Mouse (Mus musculus): ENCODE results near the gene Gm33543. TPM values are rescaled to one million over a fixed set of nuclear protein-coding genes. Genes with fewer than 3 reads are reported as not detected.

Gm33543 gene
- polyA plus RNA-seq, 1 experiment from 2014 or later, result not detected

DNA sequence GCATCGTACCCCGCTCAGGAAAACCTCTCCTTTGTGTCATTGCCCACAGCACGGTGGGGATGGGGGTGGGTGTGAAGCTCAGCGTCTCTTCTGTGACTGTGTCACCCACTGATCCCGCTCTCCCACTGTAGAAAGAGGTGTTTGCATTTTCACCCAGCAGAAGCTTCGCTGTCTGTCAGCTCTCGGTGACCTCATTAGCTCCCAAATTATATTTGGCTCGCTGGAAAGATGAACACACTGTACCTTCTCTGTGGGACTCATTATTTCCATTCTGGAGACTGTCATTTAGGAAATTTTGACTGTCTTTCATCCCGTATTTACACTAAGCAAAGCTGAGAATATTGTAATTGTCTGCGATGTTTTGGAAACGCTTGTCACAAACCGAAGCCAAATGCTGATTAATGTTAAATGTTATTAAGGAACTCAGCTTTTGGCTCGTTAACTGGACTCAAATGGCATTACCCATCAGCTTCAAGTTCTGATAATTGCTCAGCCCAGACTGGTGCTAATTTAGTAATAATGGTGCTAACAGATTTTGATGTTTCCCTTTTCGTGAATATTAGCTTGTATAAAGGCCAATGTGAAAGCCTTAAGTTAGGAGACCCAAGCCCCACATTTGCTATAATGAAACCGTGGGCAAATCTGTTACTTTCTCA lies 51.8 kb downstream of the Gm33543 start:
- Histone ChIP-seq H3K4me2 (no peak overlapping the region), H3K36me3 (no peaks in the 10 kb centered on the region), H3K4me3 (replicated peaks) (no peak overlapping the region), H3K27ac (no peak overlapping the region), H3K9ac (no peak overlapping the region), H3K4me1 (no peaks in the 10 kb centered on the region), H3K9me3 (no peaks in the 10 kb centered on the region), H3K27me3 (replicated peaks) (no peaks in the 10 kb centered on the region)
- 73% methylated on average over 15 of the region's 15 CpGs for WGBS
- ATAC-seq (ENCODE audit: insufficient read depth, low FRiP score, low read depth), result no peak

DNA sequence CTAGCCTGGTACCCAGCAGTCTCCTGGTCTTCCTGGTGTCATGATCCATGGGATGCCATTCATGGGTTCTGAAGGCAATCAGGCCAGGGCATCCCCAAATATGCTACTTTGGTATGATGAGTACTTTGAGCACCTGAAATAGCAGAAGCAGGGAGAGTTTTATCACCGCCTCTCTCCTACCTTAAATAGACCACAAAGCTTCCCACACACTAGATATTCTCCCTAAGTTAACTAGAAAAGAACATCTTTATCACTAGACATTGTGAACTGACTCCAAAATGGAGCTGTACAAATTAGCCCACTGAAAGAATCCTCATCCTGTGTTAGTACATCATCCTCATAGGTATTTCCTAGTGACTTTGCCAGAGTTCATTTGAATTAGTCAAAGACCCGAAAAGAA lies 55.6 kb downstream of the Gm33543 start:
- Histone ChIP-seq H3K27me3 (replicated peaks) (no peaks in the 10 kb centered on the region), H3K36me3 (no peaks in the 10 kb centered on the region), H3K9ac (no peak overlapping the region), H3K4me1 (no peaks in the 10 kb centered on the region), H3K27ac (no peak overlapping the region), H3K4me2 (no peak overlapping the region), H3K9me3 (no peaks in the 10 kb centered on the region), H3K4me3 (replicated peaks) (no peak overlapping the region)
- 87% methylated on average over 2 of the region's 2 CpGs for WGBS
- no peak for ATAC-seq (ENCODE audit: insufficient read depth, low FRiP score, low read depth)

DNA sequence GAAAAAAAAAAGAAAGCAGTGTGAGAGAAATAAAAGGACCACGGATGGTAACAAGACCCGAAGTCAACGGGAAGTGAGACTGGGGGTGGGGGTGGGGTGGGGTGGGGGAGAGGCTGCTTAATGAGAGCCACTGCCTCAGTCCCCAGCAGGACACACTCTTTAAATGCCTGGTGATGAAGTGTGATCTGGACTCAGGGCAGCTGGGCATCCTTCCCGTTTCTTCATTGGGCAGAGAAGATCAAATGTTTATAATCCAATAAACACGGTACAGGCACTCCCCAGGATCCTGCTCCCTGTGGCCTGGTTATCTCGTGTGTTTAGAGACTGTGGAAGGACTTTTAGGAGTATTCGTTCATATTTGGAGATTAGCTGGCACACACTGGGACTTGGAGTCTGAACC lies 57.9 kb downstream of the Gm33543 start:
- no peaks in the 10 kb centered on the region for H3K36me3 ChIP-seq
- no peak for ATAC-seq (ENCODE audit: insufficient read depth, low FRiP score, low read depth)
- H3K4me1 ChIP-seq, result no peaks in the 10 kb centered on the region
- H3K4me2 ChIP-seq, result no peak overlapping the region
- no peak overlapping the region for H3K4me3 ChIP-seq (replicated peaks)
- no peaks in the 10 kb centered on the region for H3K9me3 ChIP-seq
- H3K27ac ChIP-seq, result no peak overlapping the region
- 40% methylated on average over 7 of the region's 7 CpGs for WGBS
- H3K27me3 ChIP-seq (replicated peaks), result no peaks in the 10 kb centered on the region
- H3K9ac ChIP-seq, result no peak overlapping the region

- ATAC-seq (ENCODE audit: insufficient read depth, low FRiP score, low read depth), result no peak
- no peak overlapping the region for H3K4me3 ChIP-seq (replicated peaks)
- no peaks in the 10 kb centered on the region for H3K36me3 ChIP-seq
- no peaks in the 10 kb centered on the region for H3K4me1 ChIP-seq
- H3K4me2 ChIP-seq, result no peak overlapping the region
- no peak overlapping the region for H3K9ac ChIP-seq
- H3K9me3 ChIP-seq, result no peaks in the 10 kb centered on the region
- no peaks in the 10 kb centered on the region for H3K27me3 ChIP-seq (replicated peaks)
- H3K27ac ChIP-seq, result no peak overlapping the region
- 75% methylated on average over 8 of the region's 8 CpGs for WGBS
Measured at GRCm38 (mm10) chr10:95780881-95781600, 61.7 kb downstream of the Gm33543 start.

- Histone ChIP-seq H3K9me3 (no peaks in the 10 kb centered on the region), H3K4me2 (no peak overlapping the region), H3K4me3 (replicated peaks) (no peak overlapping the region), H3K27ac (no peak overlapping the region), H3K9ac (no peak overlapping the region), H3K36me3 (no peaks in the 10 kb centered on the region), H3K27me3 (replicated peaks) (no peaks in the 10 kb centered on the region), H3K4me1 (no peaks in the 10 kb centered on the region)
- no peak for ATAC-seq (ENCODE audit: insufficient read depth, low FRiP score, low read depth)
- WGBS, result 73% methylated on average over 13 of the region's 13 CpGs
Measured at GRCm38 (mm10) chr10:95779801-95780385, 62.8 kb downstream of the Gm33543 start.

DNA sequence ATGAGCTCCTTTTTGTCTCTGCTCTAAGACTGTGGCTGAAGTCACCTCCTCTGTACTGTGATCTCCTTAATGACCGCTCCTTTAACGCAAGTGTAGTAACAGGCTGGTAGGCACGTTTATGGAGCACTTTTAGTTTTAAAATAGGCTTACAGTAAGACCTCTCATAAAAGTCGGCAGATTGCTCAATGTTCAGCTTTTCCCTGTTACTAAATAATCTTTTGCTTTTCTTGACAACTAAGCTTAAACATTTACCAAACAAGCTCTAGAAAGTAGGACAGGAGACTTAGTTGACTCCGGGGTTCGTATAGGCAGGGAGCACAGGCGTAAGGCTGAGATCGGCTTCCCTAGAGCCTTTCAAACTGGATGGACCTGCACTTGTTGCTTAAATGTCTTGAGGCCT lies 64.1 kb downstream of the Gm33543 start:
- no peaks in the 10 kb centered on the region for H3K4me1 ChIP-seq
- no peak overlapping the region for H3K4me2 ChIP-seq
- H3K4me3 ChIP-seq (replicated peaks), result no peak overlapping the region
- H3K27ac ChIP-seq, result no peak overlapping the region
- H3K36me3 ChIP-seq, result no peaks in the 10 kb centered on the region
- WGBS, result 60% methylated on average over 8 of the region's 8 CpGs
- no peaks in the 10 kb centered on the region for H3K27me3 ChIP-seq (replicated peaks)
- H3K9me3 ChIP-seq, result no peaks in the 10 kb centered on the region
- no peak for ATAC-seq (ENCODE audit: insufficient read depth, low FRiP score, low read depth)
- H3K9ac ChIP-seq, result no peak overlapping the region

DNA sequence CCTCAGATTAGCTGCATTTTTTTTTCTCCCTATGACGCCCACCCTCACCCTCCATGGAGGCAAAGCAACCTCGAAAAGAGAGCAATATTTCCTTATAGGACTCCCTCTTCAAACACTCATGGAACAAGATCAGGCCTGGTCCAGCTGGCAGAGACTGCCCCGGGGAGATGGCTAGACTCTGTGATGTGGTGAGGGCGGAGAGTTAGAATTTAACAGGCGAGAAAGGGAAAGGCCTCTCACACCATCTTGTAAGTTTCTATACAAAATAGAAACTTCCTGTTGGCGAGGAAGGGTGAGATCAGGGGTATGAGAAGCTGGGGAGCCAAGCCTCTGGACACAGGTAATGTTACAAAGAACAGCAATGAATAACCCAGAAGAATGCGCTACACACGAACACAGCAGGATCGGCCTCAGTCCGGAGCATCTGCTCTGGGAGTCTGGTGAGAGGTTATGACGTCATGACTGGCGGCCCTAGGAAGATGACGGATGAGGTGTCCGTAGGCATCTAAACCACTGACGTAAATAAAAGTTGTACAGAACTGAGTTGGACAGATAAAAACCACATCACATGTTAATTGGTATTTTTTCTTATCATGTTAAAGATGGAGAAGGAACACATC lies 64.9 kb downstream of the Gm33543 start:
- Histone ChIP-seq H3K9me3 (no peaks in the 10 kb centered on the region), H3K27me3 (replicated peaks) (no peaks in the 10 kb centered on the region), H3K4me1 (no peaks in the 10 kb centered on the region), H3K27ac (no peak overlapping the region), H3K36me3 (no peaks in the 10 kb centered on the region), H3K4me2 (no peak overlapping the region), H3K4me3 (replicated peaks) (no peak overlapping the region), H3K9ac (no peak overlapping the region)
- WGBS, result 83% methylated on average over 15 of the region's 15 CpGs
- ATAC-seq (ENCODE audit: insufficient read depth, low FRiP score, low read depth), result no peak

GRCm38 (mm10) chr10:95777071-95777470 lies 65.7 kb downstream of the Gm33543 start:
- H3K36me3 ChIP-seq, result no peaks in the 10 kb centered on the region
- no peak for ATAC-seq (ENCODE audit: insufficient read depth, low FRiP score, low read depth)
- WGBS, result 81% methylated on average over 1 of the region's 1 CpGs
- H3K4me2 ChIP-seq, result no peak overlapping the region
- no peaks in the 10 kb centered on the region for H3K9me3 ChIP-seq
- no peaks in the 10 kb centered on the region for H3K27me3 ChIP-seq (replicated peaks)
- H3K4me1 ChIP-seq, result no peaks in the 10 kb centered on the region
- H3K4me3 ChIP-seq (replicated peaks), result no peak overlapping the region
- H3K27ac ChIP-seq, result no peak overlapping the region
- H3K9ac ChIP-seq, result no peak overlapping the region

DNA sequence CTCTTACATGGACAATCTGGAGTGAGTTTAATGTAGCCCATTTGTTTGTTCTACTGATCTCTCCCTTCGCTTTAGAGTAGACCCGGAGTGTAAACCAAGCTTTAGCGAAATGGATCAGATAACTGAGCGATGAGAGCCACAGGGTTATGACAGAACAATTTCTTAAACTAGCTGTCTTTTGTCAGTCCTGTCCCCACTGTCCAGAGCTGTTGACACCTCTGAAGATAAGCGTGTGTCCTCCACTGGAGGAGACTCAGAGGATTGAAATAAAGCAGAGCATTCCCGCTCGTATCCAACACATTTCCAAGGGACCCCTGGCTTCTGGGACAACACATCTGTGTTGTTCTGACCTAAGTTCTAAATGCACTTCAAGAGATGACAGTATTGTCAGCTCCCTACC lies 67.9 kb downstream of the Gm33543 start:
- H3K36me3 ChIP-seq, result no peaks in the 10 kb centered on the region
- no peaks in the 10 kb centered on the region for H3K27me3 ChIP-seq (replicated peaks)
- no peaks in the 10 kb centered on the region for H3K4me1 ChIP-seq
- H3K9me3 ChIP-seq, result no peaks in the 10 kb centered on the region
- WGBS, result 52% methylated on average over 7 of the region's 7 CpGs
- no peak overlapping the region for H3K4me2 ChIP-seq
- no peak for ATAC-seq (ENCODE audit: insufficient read depth, low FRiP score, low read depth)
- no peak overlapping the region for H3K9ac ChIP-seq
- H3K4me3 ChIP-seq (replicated peaks), result no peak overlapping the region
- no peak overlapping the region for H3K27ac ChIP-seq

GRCm38 (mm10) chr10:95774001-95774628 lies 68.6 kb downstream of the Gm33543 start:
- Histone ChIP-seq H3K27ac (no peak overlapping the region), H3K4me2 (no peak overlapping the region)

More at GRCm38 (mm10) chr10:95774001-95774628, 68.6 kb downstream of the Gm33543 start:
- Histone ChIP-seq H3K9me3 (no peaks in the 10 kb centered on the region), H3K36me3 (no peaks in the 10 kb centered on the region), H3K9ac (no peak overlapping the region), H3K4me3 (replicated peaks) (no peak overlapping the region), H3K27me3 (replicated peaks) (no peaks in the 10 kb centered on the region), H3K4me1 (no peaks in the 10 kb centered on the region)
- 81% methylated on average over 9 of the region's 9 CpGs for WGBS
- ATAC-seq (ENCODE audit: insufficient read depth, low FRiP score, low read depth), result no peak

Measured in stomach, embryonic 15.5 days (tissue).